Mouse (Mus musculus): ENCODE measurements around the gene Rab35. TPM values are rescaled to one million over a fixed set of nuclear protein-coding genes. Genes with fewer than 3 reads are reported as not detected.
A peak's percentile ranks its signal among the peaks of the same experiment; 100 is the strongest.

Gene Rab35
- 13.1 and 15.7 TPM in 2 replicates for polyA plus RNA-seq (2015; fragmentation: Nextera tagmentation; extraction: Ambion mirVana)

- Histone ChIP-seq H3K9ac (peak within 1 kb of the TSS; percentile 99), H3K27ac (replicated peaks) (peak within 1 kb of the TSS; percentile 92), H3K4me2 (peak within 1 kb of the TSS; percentile 87), H3K36me3 (peaks cover 10% of the 10 kb centered on the region; the same call in 1 of the 2 replicates), H3K4me1 (peaks cover 51% of the 10 kb centered on the region), H3K9me3 (no peaks in the 10 kb centered on the region), H3K27me3 (replicated peaks) (no peaks in the 10 kb centered on the region), H3K4me3 (peak within 1 kb of the TSS; percentile 93)
- WGBS = 1% methylated on average over 71 of the region's 125 CpGs
- ATAC-seq (ENCODE audit: extremely low read depth, insufficient number of reproducible peaks, low FRiP score, low TSS enrichment) = peak; percentile 84
These were observed at the start of gene Rab35 for GRCm38 (mm10) chr5:115631505-115632357. TSS of gene Rab35 (plus strand) at chr5:115631908.

- H3K27me3 ChIP-seq (replicated peaks) = no peaks in the 10 kb centered on the region
- H3K36me3 ChIP-seq = peaks cover 99% of the 10 kb centered on the region
- 88% methylated on average over 12 of the region's 12 CpGs for WGBS
- no peak overlapping the region for H3K9ac ChIP-seq
- no peaks in the 10 kb centered on the region for H3K4me1 ChIP-seq
- no peak overlapping the region for H3K4me2 ChIP-seq
- H3K27ac ChIP-seq (replicated peaks) = no peak overlapping the region
- no peak overlapping the region for H3K4me3 ChIP-seq
- no peak for ATAC-seq (ENCODE audit: extremely low read depth, insufficient number of reproducible peaks, low FRiP score, low TSS enrichment)
- peaks cover 6% of the 10 kb centered on the region for H3K9me3 ChIP-seq
These were observed 46.1 kb upstream of the Rab35 start for GRCm38 (mm10) chr5:115585616-115586015.

DNA sequence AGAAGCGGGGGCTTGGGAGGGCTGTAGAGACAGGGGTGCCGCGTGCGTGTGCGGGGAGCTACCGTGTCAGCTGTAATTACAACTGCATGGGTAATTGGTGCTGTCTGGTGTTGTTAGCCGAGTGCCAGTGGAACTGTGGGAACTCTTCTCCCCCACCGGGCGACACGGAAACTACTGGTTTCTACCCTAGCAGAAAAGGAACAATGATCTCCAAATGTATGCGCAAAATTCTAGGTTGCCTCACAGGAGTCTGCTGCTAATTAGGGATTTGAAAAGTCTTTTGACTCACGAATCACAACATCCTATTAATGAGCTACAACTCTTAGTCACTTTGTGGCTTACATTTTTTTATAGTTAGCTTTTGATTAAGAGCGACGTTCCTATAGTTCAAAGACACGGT, 45.5 kb upstream of the Rab35 start:
- no peaks in the 10 kb centered on the region for H3K27me3 ChIP-seq (replicated peaks)
- no peak overlapping the region for H3K4me2 ChIP-seq
- no peak overlapping the region for H3K4me3 ChIP-seq
- ATAC-seq (ENCODE audit: extremely low read depth, insufficient number of reproducible peaks, low FRiP score, low TSS enrichment) = no peak
- no peaks in the 10 kb centered on the region for H3K4me1 ChIP-seq
- H3K27ac ChIP-seq (replicated peaks) = no peak overlapping the region
- peaks cover 99% of the 10 kb centered on the region for H3K36me3 ChIP-seq
- 95% methylated on average over 15 of the region's 15 CpGs for WGBS
- H3K9me3 ChIP-seq = peaks cover 6% of the 10 kb centered on the region
- no peak overlapping the region for H3K9ac ChIP-seq

- H3K4me2 ChIP-seq = no peak overlapping the region
- H3K4me3 ChIP-seq = no peak overlapping the region
- H3K27ac ChIP-seq (replicated peaks) = no peak overlapping the region
- no peak for ATAC-seq (ENCODE audit: extremely low read depth, insufficient number of reproducible peaks, low FRiP score, low TSS enrichment)
- H3K4me1 ChIP-seq = no peaks in the 10 kb centered on the region
- 88% methylated on average over 2 of the region's 2 CpGs for WGBS
- peaks cover 6% of the 10 kb centered on the region for H3K9me3 ChIP-seq
- peaks cover 99% of the 10 kb centered on the region for H3K36me3 ChIP-seq
- no peaks in the 10 kb centered on the region for H3K27me3 ChIP-seq (replicated peaks)
- no peak overlapping the region for H3K9ac ChIP-seq
These were observed 44.9 kb upstream of the Rab35 start for GRCm38 (mm10) chr5:115586780-115587179.

DNA sequence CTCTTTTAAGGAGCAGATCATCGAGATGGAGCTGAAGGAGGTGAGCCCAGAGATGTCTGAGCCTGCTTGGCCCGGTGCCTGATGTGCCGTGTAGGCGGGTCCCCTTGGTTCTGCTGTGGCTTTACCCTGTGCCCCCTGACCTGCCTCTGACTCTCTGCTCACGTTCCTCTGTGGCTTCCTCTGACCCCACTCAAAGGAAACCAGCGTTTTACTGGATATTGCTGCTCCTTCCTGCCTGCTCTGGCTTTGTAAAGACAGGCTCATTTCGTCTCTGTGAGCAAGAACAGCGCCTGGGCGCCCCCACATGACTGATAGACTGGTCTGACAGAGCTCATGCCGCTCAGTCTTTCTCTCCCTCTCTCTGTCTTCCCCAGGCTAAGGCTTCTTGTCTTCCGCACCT, 40.7 kb upstream of the Rab35 start:
- Histone ChIP-seq H3K27ac (replicated peaks) (no peak overlapping the region), H3K9me3 (no peaks in the 10 kb centered on the region), H3K36me3 (peaks cover 99% of the 10 kb centered on the region), H3K9ac (no peak overlapping the region), H3K4me2 (no peak overlapping the region), H3K4me1 (peaks cover 10% of the 10 kb centered on the region; the same call in 1 of the 2 replicates), H3K4me3 (no peak overlapping the region), H3K27me3 (replicated peaks) (no peaks in the 10 kb centered on the region)
- 71% methylated on average over 11 of the region's 11 CpGs for WGBS
- ATAC-seq (ENCODE audit: extremely low read depth, insufficient number of reproducible peaks, low FRiP score, low TSS enrichment) = no peak

DNA sequence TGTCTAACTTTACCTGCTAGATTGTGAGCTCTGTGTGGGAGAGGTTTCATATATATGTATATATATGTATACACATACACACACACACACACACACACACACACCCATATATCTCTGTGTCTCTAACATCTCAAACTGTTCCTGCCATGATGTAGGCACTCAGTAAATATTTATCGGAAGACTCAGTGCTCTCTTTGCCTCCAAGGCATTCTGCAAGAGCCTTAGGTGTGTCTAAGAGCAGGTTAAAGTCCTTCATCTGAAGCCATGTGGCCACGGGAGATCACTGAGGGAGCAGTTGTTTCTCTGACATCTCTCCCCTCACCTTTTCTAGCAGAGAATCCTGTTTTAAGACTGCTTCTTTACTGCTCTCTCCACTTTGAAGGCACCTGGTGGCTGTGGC, 40.2 kb upstream of the Rab35 start:
- 89% methylated on average over 2 of the region's 2 CpGs for WGBS
- ATAC-seq (ENCODE audit: extremely low read depth, insufficient number of reproducible peaks, low FRiP score, low TSS enrichment) = no peak
- H3K36me3 ChIP-seq = peaks cover 99% of the 10 kb centered on the region

DNA sequence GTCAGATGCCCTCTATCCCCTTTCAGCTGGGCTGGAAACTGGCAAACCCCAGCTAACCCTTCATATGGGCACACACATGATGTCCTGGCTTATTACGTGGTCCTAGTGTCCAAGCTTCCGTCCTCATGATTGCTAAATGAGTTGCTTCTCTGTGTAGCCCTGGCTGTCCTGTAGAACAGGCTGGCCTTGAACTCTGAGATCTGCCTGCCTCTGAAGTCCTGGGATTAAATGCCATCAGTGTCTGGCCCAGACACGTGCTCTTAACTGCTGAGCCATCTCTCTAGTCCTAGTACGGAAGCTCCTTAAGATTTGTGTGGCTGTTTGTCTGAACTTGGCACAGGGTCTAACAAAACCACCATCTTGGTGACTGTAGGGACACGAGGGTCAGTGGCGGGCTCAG, 28.1 kb upstream of the Rab35 start:
- no peak overlapping the region for H3K4me3 ChIP-seq
- no peak for ATAC-seq (ENCODE audit: extremely low read depth, insufficient number of reproducible peaks, low FRiP score, low TSS enrichment)
- no peaks in the 10 kb centered on the region for H3K4me1 ChIP-seq
- H3K36me3 ChIP-seq = peaks cover 97% of the 10 kb centered on the region
- WGBS = 91% methylated on average over 6 of the region's 6 CpGs
- no peak overlapping the region for H3K27ac ChIP-seq (replicated peaks)
- no peak overlapping the region for H3K4me2 ChIP-seq
- H3K9ac ChIP-seq = no peak overlapping the region
- H3K9me3 ChIP-seq = no peaks in the 10 kb centered on the region
- no peaks in the 10 kb centered on the region for H3K27me3 ChIP-seq (replicated peaks)

More for the DNA sequence above, 40.2 kb upstream of the Rab35 start:
- H3K9me3 ChIP-seq = no peaks in the 10 kb centered on the region
- H3K4me3 ChIP-seq = no peak overlapping the region
- no peaks in the 10 kb centered on the region for H3K27me3 ChIP-seq (replicated peaks)
- H3K4me1 ChIP-seq = peaks cover 10% of the 10 kb centered on the region; the same call in 1 of the 2 replicates
- no peak overlapping the region for H3K27ac ChIP-seq (replicated peaks)
- no peak overlapping the region for H3K9ac ChIP-seq
- no peak overlapping the region for H3K4me2 ChIP-seq

- H3K9ac ChIP-seq = no peak overlapping the region
- peaks cover 100% of the 10 kb centered on the region for H3K36me3 ChIP-seq
- no peak overlapping the region for H3K27ac ChIP-seq (replicated peaks)
- peaks cover 6% of the 10 kb centered on the region; the same call in 1 of the 2 replicates for H3K4me1 ChIP-seq
- no peak overlapping the region for H3K4me3 ChIP-seq
- no peaks in the 10 kb centered on the region for H3K9me3 ChIP-seq
- WGBS = 85% methylated on average over 11 of the region's 11 CpGs
- ATAC-seq (ENCODE audit: extremely low read depth, insufficient number of reproducible peaks, low FRiP score, low TSS enrichment) = no peak
- H3K27me3 ChIP-seq (replicated peaks) = no peaks in the 10 kb centered on the region
- no peak overlapping the region for H3K4me2 ChIP-seq
These were observed 20.1 kb upstream of the Rab35 start for GRCm38 (mm10) chr5:115611566-115611965.

DNA sequence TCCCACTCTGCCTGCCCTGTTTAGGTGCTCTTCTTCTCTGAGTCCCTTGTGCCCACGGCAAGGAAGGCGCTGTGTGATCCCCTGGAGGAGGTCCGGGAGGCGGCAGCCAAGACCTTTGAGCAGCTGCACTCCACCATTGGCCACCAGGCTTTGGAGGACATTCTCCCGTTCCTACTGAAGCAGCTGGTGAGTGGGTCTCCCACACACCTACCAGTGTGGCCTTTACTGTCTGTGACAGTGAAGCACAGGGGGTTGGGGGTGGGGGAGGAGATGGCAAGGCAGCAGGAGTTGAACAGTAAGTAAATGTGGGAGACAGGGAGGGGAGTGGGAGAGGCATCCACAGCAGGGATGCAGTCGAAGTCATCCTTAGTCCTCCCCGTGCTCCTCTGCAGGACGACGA, 18.4 kb upstream of the Rab35 start:
- 88% methylated on average over 9 of the region's 9 CpGs for WGBS
- Histone ChIP-seq H3K36me3 (peaks cover 100% of the 10 kb centered on the region), H3K4me3 (no peak overlapping the region), H3K27me3 (replicated peaks) (no peaks in the 10 kb centered on the region), H3K9me3 (no peaks in the 10 kb centered on the region), H3K9ac (no peak overlapping the region), H3K4me2 (no peak overlapping the region), H3K4me1 (peaks cover 6% of the 10 kb centered on the region; the same call in 1 of the 2 replicates), H3K27ac (replicated peaks) (no peak overlapping the region)
- no peak for ATAC-seq (ENCODE audit: extremely low read depth, insufficient number of reproducible peaks, low FRiP score, low TSS enrichment)

DNA sequence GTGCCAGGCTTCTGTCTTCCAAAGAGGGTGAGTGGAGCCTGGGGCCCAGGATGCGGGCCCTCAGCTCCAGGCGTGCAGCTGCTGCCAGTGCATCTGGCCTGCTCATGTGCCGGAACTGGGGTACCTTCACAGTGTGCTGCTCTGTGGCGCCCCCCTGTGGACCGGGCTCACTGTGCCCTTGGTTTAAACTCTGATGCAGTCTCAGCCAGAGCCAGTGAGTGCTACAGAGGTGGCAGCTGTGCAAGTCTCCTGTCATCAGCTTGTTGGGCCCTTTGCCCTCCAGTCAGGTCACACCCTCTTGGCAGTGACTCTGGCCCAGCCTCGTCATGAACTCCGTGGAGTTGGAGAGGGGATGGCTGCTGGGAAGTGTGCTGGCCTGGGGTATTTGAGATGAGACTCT, 16.8 kb upstream of the Rab35 start:
- Histone ChIP-seq H3K9ac (no peak overlapping the region), H3K4me2 (no peak overlapping the region), H3K36me3 (peaks cover 100% of the 10 kb centered on the region), H3K27ac (replicated peaks) (no peak overlapping the region; the same call in 1 of the 2 replicates), H3K9me3 (no peaks in the 10 kb centered on the region), H3K4me1 (peaks cover 6% of the 10 kb centered on the region; the same call in 1 of the 2 replicates), H3K27me3 (replicated peaks) (no peaks in the 10 kb centered on the region), H3K4me3 (no peak overlapping the region)
- WGBS = 64% methylated on average over 7 of the region's 7 CpGs
- ATAC-seq (ENCODE audit: extremely low read depth, insufficient number of reproducible peaks, low FRiP score, low TSS enrichment) = no peak

GRCm38 (mm10) chr5:115619690-115620089, 12.0 kb upstream of the Rab35 start:
- no peak for ATAC-seq (ENCODE audit: extremely low read depth, insufficient number of reproducible peaks, low FRiP score, low TSS enrichment)
- Histone ChIP-seq H3K4me1 (peaks cover 6% of the 10 kb centered on the region; the same call in 1 of the 2 replicates), H3K9me3 (no peaks in the 10 kb centered on the region), H3K36me3 (peaks cover 81% of the 10 kb centered on the region), H3K4me3 (no peak overlapping the region), H3K9ac (no peak overlapping the region), H3K27me3 (replicated peaks) (no peaks in the 10 kb centered on the region), H3K4me2 (no peak overlapping the region), H3K27ac (replicated peaks) (no peak overlapping the region)
- 89% methylated on average over 15 of the region's 15 CpGs for WGBS

DNA sequence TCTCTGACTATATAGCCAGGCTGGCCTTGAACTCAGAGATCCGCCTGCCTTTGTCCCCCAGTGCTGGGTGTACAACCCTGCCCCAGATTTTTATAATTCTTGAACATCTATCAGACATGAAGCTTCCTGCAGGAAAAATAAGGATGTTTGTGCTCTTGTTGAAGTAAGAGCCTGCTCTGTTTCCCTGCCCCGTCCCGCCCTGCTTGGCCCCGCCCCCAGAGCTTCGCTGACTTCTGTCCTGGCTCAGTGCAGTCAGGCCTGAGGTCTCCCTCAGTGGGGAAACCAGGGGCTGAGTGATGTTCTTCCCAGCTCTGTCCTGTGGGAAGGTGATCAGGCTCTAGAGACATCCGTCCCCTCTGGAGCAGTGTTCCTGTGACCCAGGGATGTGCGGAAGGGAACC, 9.0 kb upstream of the Rab35 start:
- Histone ChIP-seq H3K9me3 (no peaks in the 10 kb centered on the region), H3K4me1 (no peaks in the 10 kb centered on the region), H3K36me3 (peaks cover 51% of the 10 kb centered on the region), H3K4me2 (no peak overlapping the region), H3K27ac (replicated peaks) (no peak overlapping the region), H3K27me3 (replicated peaks) (no peaks in the 10 kb centered on the region), H3K4me3 (no peak overlapping the region), H3K9ac (no peak overlapping the region)
- 81% methylated on average over 7 of the region's 7 CpGs for WGBS
- ATAC-seq (ENCODE audit: extremely low read depth, insufficient number of reproducible peaks, low FRiP score, low TSS enrichment) = no peak

All from heart, embryonic 13.5 days (tissue).